Mouse (Mus musculus) forebrain, postnatal 0 days (tissue): ENCODE results near the gene Rbm47. TPM values are rescaled to one million over a fixed set of nuclear protein-coding genes. Genes with fewer than 3 reads are reported as not detected.

ENCODE experiments used
- ATAC-seq: fragments of 200-750 bp; cut with Nextera tagmentation; 2 replicates; pipeline ENCODE4 v1.8.0; 2017; ENCODE audit warnings: mild to moderate bottlenecking, moderate library complexity
- DNase-seq: peaks from one replicate; pipeline ENCODE4 v3.0.0-alpha.2; 2015
- H3K27ac ChIP-seq: fragments of 300-500 bp; sonication (generic); 2 replicates; pipeline ENCODE4 v1.5.1; 2014; ENCODE audit warnings: low read depth, mild to moderate bottlenecking, antibody characterized with exemption, low read length, moderate library complexity, mixed read lengths
- H3K27me3 ChIP-seq: fragments of 300-500 bp; sonication (generic); 2 replicates; pipeline ENCODE4 v1.6.1; 2014; ENCODE audit warnings: mild to moderate bottlenecking, low read length, mixed read lengths; ENCODE audit not compliant: insufficient read depth
- H3K36me3 ChIP-seq: fragments of 300-500 bp; sonication (generic); 2 replicates; pipeline ENCODE4 v1.6.1; 2014; ENCODE audit warnings: mild to moderate bottlenecking, moderate library complexity; ENCODE audit not compliant: insufficient read depth
- H3K4me1 ChIP-seq: fragments of 300-500 bp; sonication (generic); 2 replicates; pipeline ENCODE4 v1.6.1; 2014; ENCODE audit warnings: antibody characterized with exemption; ENCODE audit not compliant: insufficient read depth
- H3K4me2 ChIP-seq: fragments of 300-500 bp; sonication (generic); 2 replicates; pipeline ENCODE4 v1.6.1; 2014; ENCODE audit warnings: low read depth, mild to moderate bottlenecking, moderate library complexity
- H3K4me3 ChIP-seq: fragments of 300-500 bp; sonication (generic); 2 replicates; pipeline ENCODE4 v1.5.1; 2014; ENCODE audit warnings: low read depth, low read length, mixed read lengths
- H3K9ac ChIP-seq: fragments of 300-500 bp; sonication (generic); 2 replicates; pipeline ENCODE4 v1.6.1; 2014; ENCODE audit warnings: mild to moderate bottlenecking
- H3K9me3 ChIP-seq: fragments of 300-500 bp; sonication (generic); 2 replicates; pipeline ENCODE4 v1.6.1; 2016; ENCODE audit warnings: low read length
- CTCF ChIP-seq: sonication (generic); IDR thresholded peaks from 2 replicates; pipeline ENCODE4 v1.5.1; 2016; ENCODE audit warnings: antibody characterized with exemption, control low read depth, low read depth
- WGBS: fragments of 180-500 bp; shearing (Covaris S2); extraction: QIAGEN DNeasy Blood & Tissue Kit; methylation state at CpG from one replicate; pipeline ENCODE4 v1.1.7; 2014; 5-methylcytosine and 5-hydroxymethylcytosine counted together
- polyA plus RNA-seq: library from polyadenylated mRNA; unstranded; fragments of >200 nt; fragmentation: Nextera tagmentation; extraction: Ambion mirVana; gene quantifications from 2 replicates; pipeline ENCODE4 v1.2.1, GENCODE M21; 2015
- total RNA-seq: library from RNA; depleted of rRNA; stranded (reverse); fragments of >200 nt; gene quantifications from 2 replicates; pipeline ENCODE4 v1.2.3, GENCODE M21; 2014

Rbm47 gene
- total and polyA plus RNA-seq, 2 experiments from 2014 or later, result 2.7 to 3.3 TPM

GRCm38 (mm10) chr5:66088247-66088901 is 84.5 kb downstream of the Rbm47 start:
- H3K4me2 ChIP-seq, result no peak overlapping the region
- 90% methylated on average over 4 of the region's 4 CpGs for WGBS

GRCm38 (mm10) chr5:66086952-66087351 is 86.0 kb downstream of the Rbm47 start:
- Histone ChIP-seq H3K4me3 (no peak overlapping the region), H3K4me2 (no peak overlapping the region), H3K27ac (no peak overlapping the region), H3K9ac (no peak overlapping the region), H3K9me3 (no peaks in the 10 kb centered on the region), H3K36me3 (no peaks in the 10 kb centered on the region), H3K27me3 (no peaks in the 10 kb centered on the region), H3K4me1 (no peaks in the 10 kb centered on the region)
- ATAC-seq (no peak), DNase-seq (no peak)
- no peak for TF ChIP-seq CTCF
- 86% methylated on average over 9 of the region's 9 CpGs for WGBS

More at GRCm38 (mm10) chr5:66088247-66088901, 84.5 kb downstream of the Rbm47 start:
- Histone ChIP-seq H3K4me1 (no peaks in the 10 kb centered on the region), H3K4me3 (no peak overlapping the region), H3K36me3 (no peaks in the 10 kb centered on the region), H3K27ac (no peak overlapping the region), H3K27me3 (no peaks in the 10 kb centered on the region), H3K9me3 (no peaks in the 10 kb centered on the region), H3K9ac (no peak overlapping the region)
- TF ChIP-seq CTCF, result no peak
- no peak for ATAC-seq
- no peak for DNase-seq

GRCm38 (mm10) chr5:66086304-66086703 is 86.6 kb downstream of the Rbm47 start:
- 86% methylated on average over 1 of the region's 1 CpGs for WGBS
- no peak for ATAC-seq
- TF ChIP-seq CTCF, result no peak

GRCm38 (mm10) chr5:66085478-66085877 is 87.4 kb downstream of the Rbm47 start:
- Histone ChIP-seq H3K27ac (no peak overlapping the region), H3K9me3 (no peaks in the 10 kb centered on the region), H3K4me3 (no peak overlapping the region), H3K4me2 (no peak overlapping the region), H3K9ac (no peak overlapping the region), H3K27me3 (no peaks in the 10 kb centered on the region), H3K36me3 (no peaks in the 10 kb centered on the region), H3K4me1 (no peaks in the 10 kb centered on the region)
- ATAC-seq, result peak; percentile 23; the same call in 1 of the 2 replicates
- no peak for TF ChIP-seq CTCF
- 50% methylated on average over 4 of the region's 4 CpGs for WGBS
- peak; percentile 30 for DNase-seq

More at GRCm38 (mm10) chr5:66086304-66086703, 86.6 kb downstream of the Rbm47 start:
- Histone ChIP-seq H3K27me3 (no peaks in the 10 kb centered on the region), H3K4me3 (no peak overlapping the region), H3K4me1 (no peaks in the 10 kb centered on the region), H3K4me2 (no peak overlapping the region), H3K36me3 (no peaks in the 10 kb centered on the region), H3K9me3 (no peaks in the 10 kb centered on the region), H3K9ac (no peak overlapping the region), H3K27ac (no peak overlapping the region)
- DNase-seq, result no peak

GRCm38 (mm10) chr5:66084541-66084940 is 88.4 kb downstream of the Rbm47 start:
- no peaks in the 10 kb centered on the region for H3K27me3 ChIP-seq
- no peaks in the 10 kb centered on the region for H3K36me3 ChIP-seq
- H3K9me3 ChIP-seq, result no peaks in the 10 kb centered on the region
- no peaks in the 10 kb centered on the region for H3K4me1 ChIP-seq
- H3K4me3 ChIP-seq, result no peak overlapping the region
- no peak overlapping the region for H3K4me2 ChIP-seq
- WGBS, result 93% methylated on average over 3 of the region's 3 CpGs
- no peak overlapping the region for H3K27ac ChIP-seq
- no peak for TF ChIP-seq CTCF
- ATAC-seq (no peak), DNase-seq (no peak)
- no peak overlapping the region for H3K9ac ChIP-seq

- ATAC-seq (no peak), DNase-seq (peak; percentile 42)
- Histone ChIP-seq H3K4me2 (no peak overlapping the region), H3K4me1 (no peaks in the 10 kb centered on the region), H3K9ac (no peak overlapping the region), H3K27ac (no peak overlapping the region), H3K9me3 (no peaks in the 10 kb centered on the region), H3K4me3 (no peak overlapping the region), H3K36me3 (no peaks in the 10 kb centered on the region), H3K27me3 (no peaks in the 10 kb centered on the region)
- 38% methylated on average over 7 of the region's 7 CpGs for WGBS
- peak; percentile 61 for TF ChIP-seq CTCF
Observed at GRCm38 (mm10) chr5:66083350-66083749, 89.6 kb downstream of the Rbm47 start.

- ATAC-seq, result no peak
- no peak for TF ChIP-seq CTCF
- Histone ChIP-seq H3K27ac (no peak overlapping the region), H3K4me2 (no peak overlapping the region), H3K9me3 (no peaks in the 10 kb centered on the region), H3K4me1 (no peaks in the 10 kb centered on the region), H3K36me3 (no peaks in the 10 kb centered on the region), H3K27me3 (no peaks in the 10 kb centered on the region), H3K9ac (no peak overlapping the region), H3K4me3 (no peak overlapping the region)
- WGBS, result 75% methylated on average over 11 of the region's 11 CpGs
- DNase-seq, result no peak
Observed at GRCm38 (mm10) chr5:66082229-66082572, 90.7 kb downstream of the Rbm47 start.
